Mouse (Mus musculus) right cerebral cortex, postnatal 4 days (tissue): ENCODE data around the gene Lrit2.

ENCODE experiments used
- DNase-seq: peaks from one replicate; pipeline ENCODE4 v3.0.0-alpha.2; 2022

Lrit2 gene

GRCm38 (mm10) chr14:37067629-37068028 is at the start of gene Lrit2:
Gene Lrit2 (plus strand): TSS chr14:37067929.
- no peak for DNase-seq

- no peak for DNase-seq
Measured at GRCm38 (mm10) chr14:37027248-37027933, 40.3 kb upstream of the Lrit2 start.

DNA sequence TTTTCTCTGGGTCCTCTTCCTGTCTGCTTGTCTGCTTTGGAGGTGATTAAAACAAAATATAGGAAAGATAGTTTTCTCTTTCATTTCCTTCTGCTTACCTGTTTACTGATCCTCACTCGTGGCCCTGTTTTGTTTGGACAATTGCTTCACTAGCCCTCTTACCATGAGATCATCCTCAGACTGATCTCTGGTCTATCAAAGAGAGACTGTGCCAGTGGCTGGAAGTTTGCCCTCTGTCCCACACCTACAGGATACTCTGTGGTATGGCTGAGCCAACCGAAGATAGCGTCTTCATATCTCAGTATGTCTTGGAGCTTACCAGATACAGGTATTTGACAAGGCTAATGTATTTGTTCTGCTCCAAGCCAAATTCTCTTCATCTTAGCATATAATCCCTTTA is 39.8 kb upstream of the Lrit2 start:
- no peak for DNase-seq

DNA sequence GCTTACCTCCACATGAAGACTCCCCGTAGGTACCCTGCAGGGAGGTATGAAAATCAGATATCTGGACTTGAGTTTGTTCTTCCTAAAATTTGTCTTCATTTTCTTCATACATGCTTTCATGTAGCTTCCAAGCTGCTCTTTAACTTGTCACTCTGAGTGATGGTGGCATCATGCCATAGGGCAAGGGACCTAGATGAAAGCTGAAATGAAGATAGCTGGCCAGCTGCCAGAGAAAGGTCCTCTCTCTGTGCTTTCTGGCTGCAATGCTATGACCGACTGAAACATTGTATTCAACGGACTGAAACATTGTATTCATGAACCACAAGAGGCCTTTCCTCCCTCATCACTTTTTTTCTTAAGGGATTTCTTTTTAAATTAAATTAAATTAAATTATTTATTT is 39.2 kb upstream of the Lrit2 start:
- DNase-seq, result peak; percentile 6

DNA sequence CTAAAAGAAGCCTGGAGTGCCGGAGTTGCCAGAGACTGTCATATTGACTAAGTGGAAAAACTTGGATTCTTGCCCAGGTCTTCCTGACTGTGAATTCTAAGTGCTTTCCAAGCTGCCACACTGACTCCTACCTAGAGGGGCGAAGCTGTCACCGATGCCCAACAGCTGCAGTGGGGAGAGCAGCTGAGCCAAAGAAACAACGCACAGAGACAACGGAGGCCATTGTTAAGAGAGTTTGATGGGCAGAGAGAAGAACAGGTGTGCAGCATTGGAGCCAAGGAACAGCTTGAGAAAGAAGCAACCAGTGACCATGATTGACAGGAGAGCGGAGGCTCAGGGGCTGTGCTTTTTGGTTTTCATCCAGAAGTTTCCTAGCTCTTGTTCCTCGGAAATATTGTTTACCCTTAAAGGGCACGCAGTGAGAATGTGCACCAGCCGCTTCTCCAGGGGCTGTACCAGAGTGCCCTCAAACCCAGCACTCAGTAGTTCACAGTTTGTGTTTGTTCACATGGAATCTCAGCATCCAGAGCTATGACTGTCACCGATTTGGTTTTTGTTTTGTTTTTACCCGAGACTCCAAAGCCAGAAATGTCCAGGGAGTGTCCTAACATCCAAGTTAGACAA is 35.1 kb upstream of the Lrit2 start:
- peak; percentile 6 for DNase-seq

GRCm38 (mm10) chr14:37033241-37033640 is 34.5 kb upstream of the Lrit2 start:
- DNase-seq, result peak; percentile 80

DNA sequence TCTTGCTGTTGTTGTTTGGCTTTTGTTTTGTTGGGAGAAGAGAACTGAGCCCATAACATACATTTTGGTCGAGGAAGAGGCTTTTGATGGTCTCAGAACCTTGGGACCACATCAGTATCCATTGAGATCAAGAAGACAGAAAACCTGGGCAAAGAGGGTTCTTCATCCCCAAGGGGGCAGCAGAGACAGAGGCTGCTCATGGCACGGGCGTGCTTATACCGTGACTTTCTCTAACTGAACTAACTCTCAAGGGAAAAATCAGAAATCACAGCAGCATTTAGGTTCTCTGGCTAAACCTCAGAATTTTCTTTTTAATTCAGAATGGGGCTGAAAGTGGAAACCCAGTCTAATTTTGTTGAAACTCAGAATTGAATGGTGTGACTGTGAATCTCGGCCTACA is 33.3 kb upstream of the Lrit2 start:
- DNase-seq, result no peak

DNA sequence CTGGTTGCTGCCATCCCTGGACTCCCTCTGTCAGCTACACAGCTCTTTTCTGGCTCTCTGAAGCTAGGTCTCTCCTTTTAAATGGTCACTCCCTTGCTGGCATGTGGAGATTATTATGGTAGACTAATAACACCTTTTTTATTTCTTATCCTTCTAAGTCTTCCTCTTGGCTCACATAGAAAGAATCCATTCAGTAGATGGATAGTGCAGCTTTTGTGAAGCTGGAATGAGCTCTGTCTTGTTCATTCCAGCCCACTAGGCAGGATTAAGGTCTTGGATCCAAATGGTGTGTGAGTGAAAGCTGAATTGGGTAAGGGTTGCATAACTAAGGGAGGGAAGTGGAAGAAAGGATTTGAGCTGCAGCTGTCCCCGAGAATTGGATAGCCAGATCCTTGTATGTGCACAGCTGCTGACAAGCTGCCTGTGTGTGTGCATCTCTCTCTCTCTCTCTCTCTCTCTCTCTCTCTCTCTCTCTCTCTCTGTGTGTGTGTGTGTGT is 18.8 kb upstream of the Lrit2 start, which contains the start of gene Rgr:
Gene Rgr (minus strand): TSS at position 51 of the 497 bp plus-strand sequence.
- DNase-seq, result no peak

- no peak for DNase-seq
Measured at GRCm38 (mm10) chr14:37064849-37065248, 2.9 kb upstream of the Lrit2 start.

GRCm38 (mm10) chr14:37066636-37067035 is 1.1 kb upstream of the Lrit2 start:
- DNase-seq, result no peak

GRCm38 (mm10) chr14:37068516-37068915 is 787 bp downstream of the Lrit2 start:
- DNase-seq, result peak; percentile 37

DNA sequence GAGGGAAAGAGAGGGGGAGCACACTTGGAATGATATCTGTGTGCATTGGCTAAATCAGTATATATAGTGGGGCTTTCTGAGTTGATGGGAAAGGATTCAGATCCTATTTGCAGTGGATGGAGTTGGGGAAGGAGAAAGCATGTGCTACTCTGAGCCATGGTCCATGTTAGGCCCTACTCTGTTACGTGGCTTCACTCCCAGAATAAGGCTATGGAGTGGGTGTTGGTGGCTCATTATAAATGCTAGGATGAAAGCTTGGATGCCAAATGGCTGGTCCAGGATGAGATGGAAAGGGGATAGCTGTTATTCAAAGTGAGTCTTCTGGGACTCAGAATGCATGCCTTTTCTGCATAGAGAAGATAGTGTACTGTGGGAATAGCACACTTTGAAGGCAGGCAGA is 13.0 kb downstream of the Lrit2 start:
- DNase-seq, result no peak

- no peak for DNase-seq
Measured at GRCm38 (mm10) chr14:37083755-37084154, 16.0 kb downstream of the Lrit2 start.

DNA sequence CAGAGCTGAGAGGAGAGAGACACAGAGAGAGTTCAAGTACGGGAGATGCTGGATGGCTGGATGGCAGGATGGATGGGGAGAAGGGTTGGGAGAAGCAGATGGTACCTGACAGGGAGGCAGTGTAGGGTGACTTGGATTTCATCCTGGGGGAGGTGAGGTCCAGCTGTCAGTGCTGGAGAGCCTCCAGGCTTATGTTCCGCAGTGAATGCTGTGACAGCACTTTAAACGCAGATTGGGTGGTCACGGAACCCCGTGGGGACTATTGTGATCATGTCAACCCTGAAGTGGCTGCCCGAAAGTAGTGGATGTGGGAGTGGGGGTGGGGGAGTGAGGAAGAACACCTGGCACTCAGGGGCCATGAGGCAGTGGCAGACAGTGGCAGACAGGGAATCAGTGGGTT is 26.7 kb downstream of the Lrit2 start:
- no peak for DNase-seq

DNA sequence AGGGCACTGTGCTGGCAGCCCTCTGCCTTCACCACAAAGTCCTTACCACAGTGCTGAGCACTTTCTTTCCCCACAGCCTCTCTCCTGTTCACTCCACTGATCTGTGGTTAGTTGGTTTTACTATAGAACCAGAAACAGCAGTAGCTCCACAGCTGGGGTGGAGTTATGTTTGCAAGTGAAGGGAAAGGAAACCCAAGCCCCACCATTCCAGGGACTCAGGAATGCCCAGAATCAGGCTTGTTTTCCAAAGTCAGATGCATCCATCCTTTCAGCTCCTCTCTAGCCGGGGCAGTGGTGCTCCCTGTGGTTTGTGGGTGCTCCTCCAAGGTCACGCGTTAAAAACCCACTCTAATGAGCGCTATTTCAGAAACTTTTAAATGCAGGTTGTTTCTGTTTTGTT is 27.8 kb downstream of the Lrit2 start:
- DNase-seq, result no peak

DNA sequence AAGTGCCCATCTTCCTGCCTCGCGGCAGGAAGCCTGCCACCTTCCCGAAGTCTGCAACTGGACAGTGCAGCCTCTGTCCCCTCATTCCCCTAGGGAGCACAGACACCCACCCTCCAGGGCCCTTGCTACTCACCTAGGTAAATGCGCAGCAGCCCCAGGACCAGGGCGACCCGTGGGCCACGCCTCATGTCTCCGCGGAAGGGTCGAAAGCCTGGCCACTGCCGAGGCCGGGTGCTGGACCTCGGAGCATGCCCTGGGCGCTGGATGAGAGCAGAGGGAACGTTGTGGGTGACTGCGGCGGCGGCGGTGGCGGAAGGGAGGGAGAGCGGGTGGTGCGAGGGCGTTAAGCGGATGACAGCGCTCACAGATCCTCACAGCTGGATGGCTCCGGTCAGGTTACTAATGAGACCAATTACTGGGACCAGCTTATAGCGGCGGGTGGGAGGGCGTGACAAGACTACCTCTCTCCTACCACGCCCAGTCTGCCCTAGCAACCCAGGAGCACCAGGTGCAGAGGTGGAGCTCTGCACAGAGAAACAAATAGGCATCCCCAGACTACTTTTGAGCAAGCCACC is 30.3 kb downstream of the Lrit2 start, which contains the start of gene Cdhr1:
Gene Cdhr1 (minus strand): TSS at position 392 of the 575 bp plus-strand sequence.
- DNase-seq, result peak; percentile 30

DNA sequence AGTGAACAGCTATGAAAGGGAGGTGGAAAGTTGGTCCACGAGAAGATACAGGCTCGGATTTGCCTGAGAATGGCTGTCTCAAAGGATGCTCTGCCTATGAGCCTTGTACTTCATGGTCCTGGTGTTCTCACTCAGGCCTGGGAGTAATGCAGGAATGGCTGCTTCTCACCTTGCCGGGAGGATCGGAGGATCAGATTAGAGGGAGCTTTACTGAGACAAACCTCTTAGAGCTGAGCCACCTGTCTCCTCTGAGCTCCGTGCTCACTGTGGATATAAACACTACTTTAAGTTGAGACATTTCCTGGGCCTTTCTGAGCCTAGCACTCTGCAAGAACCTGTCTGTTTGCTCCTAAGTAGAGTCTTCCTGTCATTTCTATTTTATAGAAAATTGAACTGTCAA is 33.8 kb downstream of the Lrit2 start:
- DNase-seq, result no peak

DNA sequence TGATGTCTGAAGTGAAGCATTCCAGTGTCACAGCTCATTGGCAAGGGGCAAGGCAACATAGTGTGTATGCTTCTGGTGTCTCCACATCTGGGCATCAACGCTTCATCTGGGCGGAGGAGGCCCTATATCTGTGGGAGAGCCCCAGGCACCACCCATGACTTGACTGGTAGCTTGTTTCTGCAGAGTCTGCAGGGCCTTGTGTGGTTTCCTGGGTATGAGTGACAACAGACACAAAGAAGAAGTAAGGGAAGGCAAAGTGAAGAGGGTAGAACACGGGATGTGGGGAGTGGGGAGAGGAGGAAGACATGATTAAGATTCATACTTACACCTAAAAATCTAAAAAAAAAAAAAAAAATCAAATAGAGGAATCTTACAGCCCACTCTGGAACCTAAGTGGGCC is 34.8 kb downstream of the Lrit2 start:
- no peak for DNase-seq

GRCm38 (mm10) chr14:37104747-37105146 is 37.0 kb downstream of the Lrit2 start:
- no peak for DNase-seq

- no peak for DNase-seq
Measured at GRCm38 (mm10) chr14:37105846-37106245, 38.1 kb downstream of the Lrit2 start.

- no peak for DNase-seq
Measured at GRCm38 (mm10) chr14:37109460-37109859, 41.7 kb downstream of the Lrit2 start.

DNA sequence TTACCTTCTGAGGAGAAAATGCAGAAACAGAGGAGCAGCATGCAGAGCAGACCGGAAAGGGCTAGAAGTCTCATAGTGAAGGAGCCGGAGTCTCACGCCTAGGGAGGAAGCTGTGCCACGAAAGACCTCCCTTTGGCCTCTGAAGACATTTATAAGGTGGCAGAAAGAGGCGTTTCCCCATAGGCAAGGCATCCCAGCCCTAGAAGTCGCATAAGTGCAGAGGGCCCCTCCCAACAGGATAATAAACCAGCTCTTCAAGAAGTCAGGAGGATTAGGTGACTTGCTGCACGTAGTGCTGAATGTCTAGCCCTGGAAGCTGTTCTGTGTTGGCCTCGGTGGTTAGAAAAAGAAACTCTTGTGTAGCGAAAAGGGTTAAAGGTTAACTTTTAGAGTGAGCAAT is 42.2 kb downstream of the Lrit2 start:
- no peak for DNase-seq

- no peak for DNase-seq
Measured at GRCm38 (mm10) chr14:37110456-37110855, 42.7 kb downstream of the Lrit2 start.

- DNase-seq, result no peak
Measured at GRCm38 (mm10) chr14:37111371-37111770, 43.6 kb downstream of the Lrit2 start.
